Mouse (Mus musculus) mouse trophoblast stem cell (cell line): Measurements from ENCODE around the gene Prelid3b.

ENCODE experiments used
- in situ Hi-C, 2 experiments: fragments of 300-500 bp; cut with MseI, MboI; formaldehyde crosslinking; loops; 2 replicates in 1 of 2; 3 replicates in 1 of 2; pipeline ENCODE4 v1.15.1; 2025

Gene Prelid3b

GRCm38 (mm10) chr2:174428996-174429591 lies 43.8 kb downstream of the Prelid3b start:
- in situ Hi-C loops: no loop called here

DNA sequence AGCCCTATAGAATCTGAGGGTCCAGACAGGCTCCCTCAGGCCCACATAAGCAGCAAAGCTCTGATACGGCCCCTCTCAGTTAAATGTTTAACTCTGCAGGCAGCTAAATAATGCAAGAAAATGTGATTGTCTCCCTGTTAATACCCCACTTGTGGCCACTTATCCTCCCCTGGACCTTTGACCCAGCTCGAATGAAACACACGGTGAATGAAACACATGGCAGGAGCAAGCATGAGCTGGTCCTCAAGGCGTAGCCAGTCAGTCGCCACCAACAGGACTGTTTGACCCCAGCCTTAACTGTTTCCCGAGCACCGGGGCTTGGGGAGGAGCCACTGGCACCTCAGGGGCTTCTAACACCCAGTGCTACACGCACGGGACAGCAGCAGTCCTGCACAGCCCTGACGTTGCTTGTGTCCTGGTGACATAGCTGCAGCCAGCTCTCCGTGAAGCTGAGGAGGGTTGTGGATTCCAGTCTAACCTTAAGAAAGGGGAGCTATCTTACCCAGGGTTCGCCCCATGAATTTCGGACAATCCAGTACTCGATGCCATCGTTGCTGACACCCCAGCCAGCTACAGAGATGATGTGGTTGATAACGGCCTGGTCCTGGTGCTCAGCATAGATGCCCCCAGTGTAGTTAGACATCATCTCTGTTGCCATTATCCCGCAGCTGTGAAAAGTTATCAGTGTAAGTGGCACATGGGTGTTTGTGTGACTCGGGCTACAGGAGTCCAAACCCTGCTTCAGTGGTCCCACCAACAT lies 44.6 kb downstream of the Prelid3b start:
- in situ Hi-C loops: no loop called here

DNA sequence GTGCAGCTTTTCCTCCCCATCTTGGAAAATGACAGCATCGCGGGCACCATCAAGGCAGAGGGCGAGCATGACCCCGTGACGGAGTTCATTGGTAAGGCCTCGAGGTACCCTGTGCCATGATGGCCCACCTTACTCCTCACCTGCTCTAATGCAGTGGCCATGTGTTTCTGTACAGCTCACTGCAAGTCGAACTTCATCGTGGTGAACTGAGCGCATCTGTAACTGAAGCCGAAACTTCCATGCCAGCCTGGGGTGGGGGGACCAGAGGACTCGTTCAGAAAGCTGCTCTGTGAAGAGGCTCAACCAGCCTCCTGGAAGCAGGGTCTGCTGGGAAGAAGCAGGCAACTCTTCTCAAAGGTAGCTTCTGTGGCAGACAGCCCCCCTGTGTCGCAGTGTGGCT lies 46.0 kb downstream of the Prelid3b start:
- in situ Hi-C loops: no loop called here

DNA sequence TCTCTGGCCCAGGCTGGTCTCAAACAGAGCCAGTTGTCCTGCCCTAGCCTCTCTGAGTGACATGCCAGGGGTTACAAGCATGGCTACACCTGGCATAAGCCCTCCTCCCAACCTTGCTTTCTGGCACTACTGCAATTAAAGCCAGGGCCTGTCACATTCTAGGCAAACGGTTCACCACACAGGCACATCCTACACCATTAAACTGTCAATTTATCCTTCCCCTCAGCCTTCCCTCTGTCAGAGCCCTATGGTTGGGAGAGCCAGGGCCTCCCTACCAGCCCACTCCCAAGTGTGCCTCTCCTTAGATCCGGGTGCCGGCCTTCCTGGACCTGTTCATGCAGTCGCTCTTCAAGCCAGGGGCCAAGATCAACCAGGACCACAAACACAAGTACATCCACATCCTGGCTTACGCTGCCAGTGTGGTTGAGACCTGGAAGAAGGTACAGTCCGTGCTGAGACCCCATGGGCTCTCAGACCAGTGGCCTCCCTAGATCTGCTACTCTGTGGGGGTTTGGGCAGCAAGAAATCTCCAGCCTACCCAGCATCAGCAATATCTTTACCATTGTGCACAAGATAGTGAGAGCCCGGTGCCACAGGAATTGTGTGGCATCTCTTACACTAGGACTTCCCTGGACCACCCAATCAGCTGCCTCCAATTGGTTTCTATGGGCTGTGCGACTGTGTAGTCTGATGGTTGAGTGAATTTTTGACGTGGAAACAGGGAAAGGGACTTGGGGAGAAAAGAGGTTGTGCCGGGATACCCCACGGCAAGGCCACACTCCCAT lies 48.4 kb downstream of the Prelid3b start:
- in situ Hi-C loops: no loop called here

DNA sequence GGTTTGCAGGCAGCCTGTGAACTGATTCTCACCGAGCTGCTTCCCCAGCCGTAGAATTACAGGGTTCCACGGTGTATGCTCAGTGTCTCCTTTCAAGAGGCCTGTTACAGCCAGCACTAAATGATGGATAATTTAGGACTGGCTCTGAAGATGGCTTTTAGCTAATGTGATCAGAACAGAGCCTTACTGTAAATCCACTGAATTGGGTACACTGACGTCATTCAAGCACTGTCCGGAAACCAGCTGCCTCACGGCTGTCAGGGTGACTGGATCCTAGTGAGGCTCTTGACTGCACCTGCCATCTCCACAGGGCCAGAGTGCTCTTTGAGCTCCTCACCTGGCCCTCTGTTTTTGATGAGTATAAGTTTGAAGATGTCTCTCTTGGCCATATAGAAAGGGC lies 51.8 kb downstream of the Prelid3b start:
- in situ Hi-C loops: no loop called here

DNA sequence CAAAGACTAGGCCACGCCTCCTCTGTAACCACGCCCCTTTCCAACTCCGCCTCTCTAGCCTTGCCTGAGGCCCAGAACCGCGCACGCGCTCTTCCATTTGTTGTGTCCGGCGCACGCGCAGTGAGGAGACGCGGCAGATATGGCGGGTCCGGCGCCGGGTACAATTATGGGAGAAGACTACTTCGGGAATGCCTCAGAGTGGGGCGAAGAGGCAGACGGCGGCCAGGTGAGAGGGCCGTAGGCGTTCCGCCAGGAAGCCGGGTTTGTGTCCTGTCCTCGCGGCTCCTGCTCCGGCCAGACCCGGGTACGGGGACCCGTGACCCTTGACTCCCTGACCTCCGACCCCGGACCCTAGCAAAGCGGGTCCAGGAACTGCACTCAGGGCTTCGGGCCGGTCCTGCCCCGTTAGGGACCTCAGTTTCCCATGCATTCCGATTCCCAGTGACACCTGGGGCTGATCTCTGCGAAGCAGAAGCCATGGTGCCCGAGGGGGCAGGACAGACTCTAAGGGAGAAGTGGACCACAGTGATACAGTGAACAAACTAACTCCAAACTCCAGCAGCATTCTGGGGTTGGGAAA lies 57.1 kb downstream of the Prelid3b start, which contains the start of gene Nelfcd:
Nelfcd (plus strand) TSS at position 74 of the 580 bp plus-strand sequence.
- in situ Hi-C loops: no loop called here
